Mouse (Mus musculus): ENCODE data around the gene Wdr35. TPM values are rescaled to one million over a fixed set of nuclear protein-coding genes. Genes with fewer than 3 reads are reported as not detected.
A peak's percentile ranks its signal among the peaks of the same experiment; 100 is the strongest.
"Not testable (repeated sequence)": the region's sequence is repeated elsewhere in the genome, so short reads cannot be mapped to it uniquely, and the experiment has no call there.

Wdr35 gene
- polyA plus RNA-seq, 1 experiment from 2014 or later = 14.4 TPM

GRCm38 (mm10) chr12:9026843-9027242, 53.2 kb downstream of the Wdr35 start:
- no peak overlapping the region for H3K4me2 ChIP-seq (ENCODE audit: low read length)
- no peak overlapping the region for H3K27ac ChIP-seq (replicated peaks in 1 of 2; ENCODE audit: control insufficient read depth in 1 of 2, insufficient read depth in 1 of 2, low read depth in 2 of 2, low read length in 2 of 2)
- H3K9me3 ChIP-seq (ENCODE audit: control insufficient read depth, low read length) = no peaks in the 10 kb centered on the region
- H3K9ac ChIP-seq (ENCODE audit: low read length) = no peak overlapping the region
- ATAC-seq (ENCODE audit: insufficient number of reproducible peaks, insufficient read depth, low FRiP score, low read depth) = no peak
- no peak overlapping the region for H3K4me3 ChIP-seq (ENCODE audit: control insufficient read depth in 1 of 2, insufficient read depth in 1 of 2, low read depth in 1 of 2, low read length in 2 of 2)
- H3K27me3 ChIP-seq (ENCODE audit: control insufficient read depth, insufficient read depth, low read length) = no peaks in the 10 kb centered on the region
- H3K36me3 ChIP-seq (ENCODE audit: control insufficient read depth, insufficient read depth, low read length) = peaks cover 13% of the 10 kb centered on the region; the same call in 1 of the 2 replicates
- H3K4me1 ChIP-seq (ENCODE audit: control insufficient read depth in 2 of 2, insufficient read depth in 2 of 2, low read length in 2 of 2) = peaks cover 0 to 3% of the 10 kb centered on the region in 2 experiments; a peak in 2 of 4 replicates

GRCm38 (mm10) chr12:9028816-9029215, 55.1 kb downstream of the Wdr35 start:
- not testable (repeated sequence) for H3K4me1 ChIP-seq (ENCODE audit: control insufficient read depth in 2 of 2, insufficient read depth in 2 of 2, low read length in 2 of 2); H3K27me3 ChIP-seq (ENCODE audit: control insufficient read depth, insufficient read depth, low read length); H3K4me2 ChIP-seq (ENCODE audit: low read length); ATAC-seq (ENCODE audit: insufficient number of reproducible peaks, insufficient read depth, low FRiP score, low read depth); H3K27ac ChIP-seq (replicated peaks in 1 of 2; ENCODE audit: control insufficient read depth in 1 of 2, insufficient read depth in 1 of 2, low read depth in 2 of 2, low read length in 2 of 2); H3K4me3 ChIP-seq (ENCODE audit: control insufficient read depth in 1 of 2, insufficient read depth in 1 of 2, low read depth in 1 of 2, low read length in 2 of 2); H3K9me3 ChIP-seq (ENCODE audit: control insufficient read depth, low read length); H3K9ac ChIP-seq (ENCODE audit: low read length)
- H3K36me3 ChIP-seq (ENCODE audit: control insufficient read depth, insufficient read depth, low read length) = peaks cover 13% of the 10 kb centered on the region; the same call in 1 of the 2 replicates
- 87% methylated on average over 7 of the region's 7 CpGs for WGBS

GRCm38 (mm10) chr12:9029506-9029887, 55.8 kb downstream of the Wdr35 start:
- H3K36me3 ChIP-seq (ENCODE audit: control insufficient read depth, insufficient read depth, low read length) = peaks cover 13% of the 10 kb centered on the region; the same call in 1 of the 2 replicates
- peak overlapping the region; percentile 86 for H3K9ac ChIP-seq (ENCODE audit: low read length)
- no peaks in the 10 kb centered on the region for H3K9me3 ChIP-seq (ENCODE audit: control insufficient read depth, low read length)
- H3K27me3 ChIP-seq (ENCODE audit: control insufficient read depth, insufficient read depth, low read length) = no peaks in the 10 kb centered on the region
- peak overlapping the region; percentile 74 for H3K4me2 ChIP-seq (ENCODE audit: low read length)
- H3K4me3 ChIP-seq (ENCODE audit: control insufficient read depth in 1 of 2, insufficient read depth in 1 of 2, low read depth in 1 of 2, low read length in 2 of 2) = peak overlapping the region; percentile 60 to 84
- 44% methylated on average over 4 of the region's 4 CpGs for WGBS
- H3K4me1 ChIP-seq (ENCODE audit: control insufficient read depth in 2 of 2, insufficient read depth in 2 of 2, low read length in 2 of 2) = peaks cover under 1 to 7% of the 10 kb centered on the region in 2 experiments
- peak overlapping the region; percentile 95 to 99; a peak in 3 of 4 replicates for H3K27ac ChIP-seq (replicated peaks in 1 of 2; ENCODE audit: control insufficient read depth in 1 of 2, insufficient read depth in 1 of 2, low read depth in 2 of 2, low read length in 2 of 2)
- ATAC-seq (ENCODE audit: insufficient number of reproducible peaks, insufficient read depth, low FRiP score, low read depth) = no peak

GRCm38 (mm10) chr12:9029888-9030723, 56.4 kb downstream of the Wdr35 start, which contains the start of gene Ttc32:
Ttc32 (plus strand) TSS chr12:9029997.
- H3K36me3 ChIP-seq (ENCODE audit: control insufficient read depth, insufficient read depth, low read length) = peaks cover 13% of the 10 kb centered on the region; the same call in 1 of the 2 replicates
- under 1% methylated on average over 69 of the region's 69 CpGs for WGBS
- peak within 1 kb of the TSS; percentile 95 to 99 for H3K27ac ChIP-seq (replicated peaks in 1 of 2; ENCODE audit: control insufficient read depth in 1 of 2, insufficient read depth in 1 of 2, low read depth in 2 of 2, low read length in 2 of 2)
- peak; percentile 94 for ATAC-seq (ENCODE audit: insufficient number of reproducible peaks, insufficient read depth, low FRiP score, low read depth)
- H3K9me3 ChIP-seq (ENCODE audit: control insufficient read depth, low read length) = no peaks in the 10 kb centered on the region
- H3K27me3 ChIP-seq (ENCODE audit: control insufficient read depth, insufficient read depth, low read length) = no peaks in the 10 kb centered on the region
- peak within 1 kb of the TSS; percentile 60 to 84 for H3K4me3 ChIP-seq (ENCODE audit: control insufficient read depth in 1 of 2, insufficient read depth in 1 of 2, low read depth in 1 of 2, low read length in 2 of 2)
- H3K4me2 ChIP-seq (ENCODE audit: low read length) = peak within 1 kb of the TSS; percentile 74
- H3K9ac ChIP-seq (ENCODE audit: low read length) = peak within 1 kb of the TSS; percentile 86
- peaks cover 2 to 7% of the 10 kb centered on the region in 2 experiments for H3K4me1 ChIP-seq (ENCODE audit: control insufficient read depth in 2 of 2, insufficient read depth in 2 of 2, low read length in 2 of 2)

GRCm38 (mm10) chr12:9031166-9031565, 57.5 kb downstream of the Wdr35 start:
- no peaks in the 10 kb centered on the region for H3K9me3 ChIP-seq (ENCODE audit: control insufficient read depth, low read length)

GRCm38 (mm10) chr12:9033140-9033539, 59.4 kb downstream of the Wdr35 start:
- ATAC-seq (ENCODE audit: insufficient number of reproducible peaks, insufficient read depth, low FRiP score, low read depth) = no peak
- no peaks in the 10 kb centered on the region for H3K27me3 ChIP-seq (ENCODE audit: control insufficient read depth, insufficient read depth, low read length)

More at GRCm38 (mm10) chr12:9031166-9031565, 57.5 kb downstream of the Wdr35 start:
- Histone ChIP-seq H3K36me3 (ENCODE audit: control insufficient read depth, insufficient read depth, low read length) (peaks cover 13% of the 10 kb centered on the region; the same call in 1 of the 2 replicates), H3K4me1 (ENCODE audit: control insufficient read depth in 2 of 2, insufficient read depth in 2 of 2, low read length in 2 of 2) (peaks cover 2 to 7% of the 10 kb centered on the region in 2 experiments), H3K4me3 (ENCODE audit: control insufficient read depth in 1 of 2, insufficient read depth in 1 of 2, low read depth in 1 of 2, low read length in 2 of 2) (peak overlapping the region in 1 of 2 experiments; percentile 60; a peak in 1 of 4 replicates), H3K27ac (replicated peaks in 1 of 2; ENCODE audit: control insufficient read depth in 1 of 2, insufficient read depth in 1 of 2, low read depth in 2 of 2, low read length in 2 of 2) (0 out of 4 replicates have a peak overlapping the region, but pooled peaks have one; percentile 14 to 25), H3K9ac (ENCODE audit: low read length) (peak overlapping the region; percentile 86), H3K27me3 (ENCODE audit: control insufficient read depth, insufficient read depth, low read length) (no peaks in the 10 kb centered on the region), H3K4me2 (ENCODE audit: low read length) (peak overlapping the region; percentile 74)
- WGBS = 68% methylated on average over 8 of the region's 8 CpGs
- no peak for ATAC-seq (ENCODE audit: insufficient number of reproducible peaks, insufficient read depth, low FRiP score, low read depth)

GRCm38 (mm10) chr12:9036409-9036808, 62.7 kb downstream of the Wdr35 start:
- Histone ChIP-seq H3K4me1 (ENCODE audit: control insufficient read depth in 2 of 2, insufficient read depth in 2 of 2, low read length in 2 of 2) (peaks cover 2 to 4% of the 10 kb centered on the region in 2 experiments), H3K9ac (ENCODE audit: low read length) (no peak overlapping the region), H3K36me3 (ENCODE audit: control insufficient read depth, insufficient read depth, low read length) (no peaks in the 10 kb centered on the region), H3K27ac (replicated peaks in 1 of 2; ENCODE audit: control insufficient read depth in 1 of 2, insufficient read depth in 1 of 2, low read depth in 2 of 2, low read length in 2 of 2) (no peak overlapping the region), H3K27me3 (ENCODE audit: control insufficient read depth, insufficient read depth, low read length) (no peaks in the 10 kb centered on the region), H3K9me3 (ENCODE audit: control insufficient read depth, low read length) (no peaks in the 10 kb centered on the region), H3K4me2 (ENCODE audit: low read length) (no peak overlapping the region), H3K4me3 (ENCODE audit: control insufficient read depth in 1 of 2, insufficient read depth in 1 of 2, low read depth in 1 of 2, low read length in 2 of 2) (no peak overlapping the region)
- no peak for ATAC-seq (ENCODE audit: insufficient number of reproducible peaks, insufficient read depth, low FRiP score, low read depth)
- WGBS = 77% methylated on average over 9 of the region's 9 CpGs

More at GRCm38 (mm10) chr12:9033140-9033539, 59.4 kb downstream of the Wdr35 start:
- Histone ChIP-seq H3K4me2 (ENCODE audit: low read length) (no peak overlapping the region), H3K27ac (replicated peaks in 1 of 2; ENCODE audit: control insufficient read depth in 1 of 2, insufficient read depth in 1 of 2, low read depth in 2 of 2, low read length in 2 of 2) (no peak overlapping the region), H3K36me3 (ENCODE audit: control insufficient read depth, insufficient read depth, low read length) (peaks cover 4% of the 10 kb centered on the region; the same call in 1 of the 2 replicates), H3K9me3 (ENCODE audit: control insufficient read depth, low read length) (no peaks in the 10 kb centered on the region), H3K4me3 (ENCODE audit: control insufficient read depth in 1 of 2, insufficient read depth in 1 of 2, low read depth in 1 of 2, low read length in 2 of 2) (no peak overlapping the region), H3K9ac (ENCODE audit: low read length) (no peak overlapping the region), H3K4me1 (ENCODE audit: control insufficient read depth in 2 of 2, insufficient read depth in 2 of 2, low read length in 2 of 2) (peaks cover 2 to 7% of the 10 kb centered on the region in 2 experiments)

Measured in heart, embryonic 14.5 days (tissue).